Mouse (Mus musculus): ENCODE measurements at regions not wholly inside any gene's neighbourhood (a gene's known extent, or its start where the extent isn't known, plus 50 kb on each side); places are given as distances from the start of the nearest gene placed in this dataset.

DNA sequence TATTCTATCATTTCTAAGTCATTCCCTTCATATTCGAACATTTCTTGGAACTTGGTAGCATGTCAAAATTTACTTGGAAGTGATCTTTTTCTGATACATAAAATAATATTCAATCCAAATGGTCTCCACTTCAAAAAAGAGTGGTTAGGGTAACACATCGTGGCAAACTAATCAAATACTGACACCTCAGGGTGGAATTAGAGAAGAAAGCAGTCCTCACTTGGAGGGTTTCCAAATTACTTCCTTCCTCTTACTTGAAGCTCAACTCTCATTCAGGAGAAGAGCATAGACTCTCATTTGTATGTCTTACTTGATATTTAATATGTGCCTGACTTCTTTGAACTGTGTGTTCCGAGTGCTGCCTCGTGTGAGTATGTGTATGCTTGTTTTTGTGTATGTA is 220.3 kb downstream of the Mex3b start:
- TF ChIP-seq CTCF (IDR thresholded peaks at IDR 0.05) (no peak), EP300 (IDR thresholded peaks at IDR 0.05) (no peak)
